Mouse (Mus musculus): Measurements from ENCODE around the gene Meis1. TPM values are rescaled to one million over a fixed set of nuclear protein-coding genes. Genes with fewer than 3 reads are reported as not detected.

Meis1 gene
- total and polyA plus RNA-seq, 3 experiments, result 8.2 to 16.5 TPM; not detected in 1

DNA sequence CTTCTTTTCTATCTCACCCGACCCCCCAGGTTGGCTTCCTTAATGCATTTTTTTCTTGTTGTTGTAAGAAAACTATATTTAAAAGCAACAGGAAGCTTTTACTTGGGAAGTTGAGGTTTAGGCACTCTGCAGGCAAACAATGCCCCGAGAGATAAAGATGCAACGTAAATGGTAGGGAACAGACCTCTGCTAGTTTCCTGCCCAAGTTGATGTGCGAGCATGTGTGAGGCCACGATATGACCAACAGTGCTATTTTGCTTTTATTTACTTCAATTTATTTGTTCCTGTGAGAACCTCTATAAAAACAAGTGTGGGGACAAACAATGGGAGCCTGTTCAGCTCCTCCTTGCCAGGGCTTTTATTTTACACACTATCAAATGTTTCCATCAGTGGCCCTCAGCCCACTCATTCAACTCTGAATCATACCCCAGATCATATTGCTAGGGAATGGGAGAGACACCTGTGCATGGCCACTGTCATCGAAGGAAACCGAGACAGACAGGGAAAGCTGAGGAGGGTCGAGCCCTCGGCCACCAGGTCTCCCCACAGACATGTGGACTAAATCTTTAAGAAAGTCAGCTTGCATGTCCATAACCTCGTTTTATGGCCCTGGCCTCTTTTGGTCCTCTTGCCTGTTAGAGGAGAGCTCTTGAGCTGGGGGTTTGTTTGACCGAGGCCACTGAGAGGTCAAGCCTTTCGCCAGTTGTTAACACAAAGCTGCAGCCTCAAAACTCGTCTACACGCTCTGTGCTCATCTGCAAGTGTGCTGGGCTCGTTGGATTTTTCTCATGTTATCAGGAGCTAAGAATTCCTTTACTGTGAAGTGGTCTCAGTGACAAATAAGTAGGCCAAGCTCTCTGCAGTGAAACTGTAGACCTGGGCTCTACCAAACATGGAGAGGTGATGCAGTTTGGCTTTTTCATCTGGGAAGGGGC lies 55.3 kb downstream of the Meis1 start (continued):
- TF ChIP-seq ELF1 (IDR thresholded peaks at IDR 0.05; ENCODE audit: low read depth, low read length) (0 out of 2 replicates have a peak, but pooled peaks have one; percentile 43), POLR2AphosphoS5 (IDR thresholded peaks at IDR 0.05; ENCODE audit: borderline replicate concordance, low read depth, low read length) (no peak), ZMIZ1 (IDR thresholded peaks at IDR 0.05; ENCODE audit: low read depth, low read length) (no peak), MXI1 (IDR thresholded peaks at IDR 0.05; ENCODE audit: low read depth, low read length) (peak; percentile 38; the same call in 1 of the 2 replicates), ZNF384 (IDR thresholded peaks at IDR 0.05; ENCODE audit: low read depth, low read length) (peak; percentile 90)

- no peaks in the 10 kb centered on the region for H3K9me3 ChIP-seq (replicated peaks; ENCODE audit: insufficient read depth, low read length)
- no peak for TF ChIP-seq UBTF (IDR thresholded peaks at IDR 0.05; ENCODE audit: borderline replicate concordance, insufficient read depth, low read depth, low read length)
- no peak for TF ChIP-seq POLR2AphosphoS5 (IDR thresholded peaks at IDR 0.05; ENCODE audit: borderline replicate concordance, low read depth, low read length)
- TF ChIP-seq SIN3A (IDR thresholded peaks at IDR 0.05; ENCODE audit: low read length), result no peak
- TF ChIP-seq JUND (IDR thresholded peaks at IDR 0.05; ENCODE audit: low read depth, low read length), result no peak
- TF ChIP-seq GATA1 (IDR thresholded peaks at IDR 0.05; ENCODE audit: low read depth, low read length), result no peak
- TF ChIP-seq NRF1 (IDR thresholded peaks at IDR 0.05; ENCODE audit: insufficient read depth, low read depth, low read length, poor library complexity, severe bottlenecking), result no peak
- TF ChIP-seq MAX (IDR thresholded peaks at IDR 0.05; ENCODE audit: low read length), result no peak
- no peak for TF ChIP-seq MYC (IDR thresholded peaks at IDR 0.05; ENCODE audit: low read depth, low read length)
- TF ChIP-seq EP300 (IDR thresholded peaks at IDR 0.05; ENCODE audit: low read depth in 1 of 2, low read length in 2 of 2), result no peak
- TF ChIP-seq POLR2A (IDR thresholded peaks at IDR 0.05; ENCODE audit: control insufficient read depth in 1 of 2, insufficient read depth in 1 of 2, low read depth in 1 of 2, low read length in 2 of 2, poor library complexity in 1 of 2), result no peak
- no peak for TF ChIP-seq ZC3H11A (IDR thresholded peaks at IDR 0.05; ENCODE audit: low read depth, low read length)
- no peak overlapping the region for H3K27ac ChIP-seq (ENCODE audit: control insufficient read depth, low read depth, low read length)
- peaks cover 0 to 52% of the 10 kb centered on the region in 2 experiments; a peak in 2 of 4 replicates for H3K36me3 ChIP-seq (ENCODE audit: control insufficient read depth in 1 of 2, insufficient read depth in 2 of 2, low read length in 2 of 2)
- H3K4me3 ChIP-seq (ENCODE audit: control insufficient read depth in 1 of 2, insufficient read depth in 1 of 2, low read depth in 2 of 2, low read length in 2 of 2), result no peak overlapping the region
- DNase-seq (ENCODE audit: low read depth, low spot score), result no peak
- no peaks in the 10 kb centered on the region for H3K27me3 ChIP-seq (ENCODE audit: control insufficient read depth in 1 of 2, insufficient read depth in 2 of 2, low read length in 2 of 2)
- H3K4me1 ChIP-seq (ENCODE audit: control insufficient read depth in 1 of 2, insufficient read depth in 2 of 2, low read length in 2 of 2), result peaks cover 38 to 47% of the 10 kb centered on the region in 2 experiments
- no peaks in the 10 kb centered on the region for H3K79me2 ChIP-seq (ENCODE audit: control insufficient read depth, insufficient read depth, low read length, poor library complexity)
- H3K9ac ChIP-seq (ENCODE audit: control insufficient read depth, low read depth, low read length, poor library complexity, severe bottlenecking), result no peak overlapping the region
Measured at GRCm38 (mm10) chr11:18959465-18959864, 59.3 kb downstream of the Meis1 start.
